Mouse (Mus musculus): ENCODE measurements around the gene Hoxd4. TPM values are rescaled to one million over a fixed set of nuclear protein-coding genes. Genes with fewer than 3 reads are reported as not detected.

Hoxd4 gene
- polyA plus RNA-seq, 1 experiment from 2014 or later: not detected

DNA sequence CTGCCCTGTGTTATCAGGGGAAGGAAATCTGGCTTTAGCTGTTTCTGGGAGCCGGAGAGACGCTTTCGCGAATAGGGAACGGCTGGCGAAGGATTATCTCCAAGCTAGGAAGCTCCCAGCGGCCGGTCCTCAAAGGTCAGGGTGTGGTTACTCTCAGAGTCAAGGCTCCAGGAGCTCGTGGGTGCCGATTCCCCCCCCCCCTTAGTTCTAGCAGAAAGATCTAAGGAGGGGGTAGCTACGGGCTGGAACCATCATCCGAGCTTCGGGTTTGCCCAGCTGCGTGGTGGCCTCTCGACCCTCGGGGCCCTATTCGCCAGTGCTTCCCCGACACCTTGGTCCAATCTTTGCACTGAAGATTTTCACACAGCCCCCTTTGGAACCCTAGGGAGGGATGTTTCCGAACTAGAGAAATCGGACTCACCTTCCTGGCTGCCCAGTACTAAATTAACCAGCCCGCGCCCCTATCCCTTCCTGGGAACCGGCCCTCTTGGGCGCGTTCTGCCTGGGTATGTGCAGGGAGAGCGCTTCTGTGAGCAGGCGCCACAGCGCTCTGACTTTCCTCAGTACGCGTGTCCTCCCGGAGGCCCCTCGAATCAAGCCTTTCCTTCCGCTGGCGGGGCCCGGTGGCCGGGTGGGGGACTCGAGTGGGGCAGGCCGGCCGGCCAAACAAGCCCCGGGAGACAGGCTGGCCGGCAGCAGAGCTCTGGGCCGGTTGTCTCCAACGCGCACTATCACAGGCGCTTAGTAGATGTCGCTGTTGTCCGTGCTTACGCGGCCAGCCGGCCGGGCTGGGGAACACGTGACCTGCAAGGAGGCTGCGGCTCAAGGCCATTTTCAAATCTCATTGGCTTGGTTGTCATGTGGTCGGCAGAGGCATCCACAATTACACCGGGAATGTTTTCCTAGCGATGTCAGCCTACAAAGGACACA, 20.4 kb upstream of the Hoxd4 start, which contains the start of gene Hoxd10:
TSS of gene Hoxd10 (plus strand) at position 903 of the 930 bp plus-strand sequence.
- no peak within 1 kb of the TSS for H3K4me3 ChIP-seq (replicated peaks; ENCODE audit: low read length)
- no peak within 1 kb of the TSS for H3K4me2 ChIP-seq (ENCODE audit: low read length)
- peaks cover 86% of the 10 kb centered on the region for H3K27me3 ChIP-seq (replicated peaks; ENCODE audit: control insufficient read depth, insufficient read depth, low read length)
- peak; percentile 31; the same call in 1 of the 2 replicates for ATAC-seq
- no peak within 1 kb of the TSS for H3K9ac ChIP-seq (replicated peaks; ENCODE audit: low read depth, low read length)
- under 1% methylated on average over 52 of the region's 56 CpGs for WGBS
- no peaks in the 10 kb centered on the region for H3K9me3 ChIP-seq (ENCODE audit: control insufficient read depth, low read length)
- no peaks in the 10 kb centered on the region for H3K36me3 ChIP-seq (ENCODE audit: control insufficient read depth, insufficient read depth)
- H3K4me1 ChIP-seq (replicated peaks; ENCODE audit: control insufficient read depth, insufficient read depth, low read length): 0 out of 2 replicates have a peak, but pooled peaks cover 2% of the 10 kb centered on the region
- no peak within 1 kb of the TSS for H3K27ac ChIP-seq (ENCODE audit: low read length)

DNA sequence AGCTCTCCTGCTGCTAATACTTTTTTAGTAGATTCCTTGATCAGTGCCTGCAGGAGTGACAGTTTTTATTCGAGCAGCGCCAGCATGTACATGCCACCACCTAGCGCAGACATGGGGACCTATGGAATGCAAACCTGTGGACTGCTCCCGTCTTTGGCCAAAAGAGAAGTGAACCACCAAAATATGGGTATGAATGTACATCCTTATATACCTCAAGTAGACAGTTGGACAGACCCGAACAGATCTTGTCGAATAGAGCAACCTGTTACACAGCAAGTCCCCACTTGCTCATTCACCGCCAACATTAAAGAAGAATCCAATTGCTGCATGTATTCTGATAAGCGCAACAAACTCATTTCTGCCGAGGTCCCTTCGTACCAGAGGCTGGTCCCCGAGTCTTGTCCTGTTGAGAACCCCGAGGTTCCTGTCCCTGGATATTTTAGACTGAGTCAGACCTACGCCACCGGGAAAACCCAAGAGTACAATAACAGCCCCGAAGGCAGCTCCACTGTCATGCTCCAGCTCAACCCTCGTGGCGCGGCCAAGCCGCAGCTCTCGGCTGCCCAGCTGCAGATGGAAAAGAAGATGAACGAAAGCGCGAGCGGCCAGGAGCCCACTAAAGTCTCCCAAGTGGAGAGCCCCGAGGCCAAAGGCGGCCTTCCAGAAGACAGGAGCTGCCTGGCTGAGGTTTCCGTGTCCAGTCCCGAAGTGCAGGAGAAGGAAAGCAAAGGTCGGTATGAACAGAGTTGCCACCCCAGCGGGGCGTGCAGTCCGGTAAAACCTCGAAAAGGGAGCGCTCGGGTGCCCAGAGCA, 19.5 kb upstream of the Hoxd4 start:
- Histone ChIP-seq H3K36me3 (ENCODE audit: control insufficient read depth, insufficient read depth) (no peaks in the 10 kb centered on the region), H3K4me1 (replicated peaks; ENCODE audit: control insufficient read depth, insufficient read depth, low read length) (0 out of 2 replicates have a peak, but pooled peaks cover 2% of the 10 kb centered on the region), H3K27me3 (replicated peaks; ENCODE audit: control insufficient read depth, insufficient read depth, low read length) (peaks cover 85% of the 10 kb centered on the region), H3K4me3 (replicated peaks; ENCODE audit: low read length) (no peak overlapping the region), H3K9me3 (ENCODE audit: control insufficient read depth, low read length) (no peaks in the 10 kb centered on the region), H3K27ac (ENCODE audit: low read length) (no peak overlapping the region), H3K9ac (replicated peaks; ENCODE audit: low read depth, low read length) (no peak overlapping the region), H3K4me2 (ENCODE audit: low read length) (no peak overlapping the region)
- WGBS: 4% methylated on average over 35 of the region's 35 CpGs
- ATAC-seq: no peak

DNA sequence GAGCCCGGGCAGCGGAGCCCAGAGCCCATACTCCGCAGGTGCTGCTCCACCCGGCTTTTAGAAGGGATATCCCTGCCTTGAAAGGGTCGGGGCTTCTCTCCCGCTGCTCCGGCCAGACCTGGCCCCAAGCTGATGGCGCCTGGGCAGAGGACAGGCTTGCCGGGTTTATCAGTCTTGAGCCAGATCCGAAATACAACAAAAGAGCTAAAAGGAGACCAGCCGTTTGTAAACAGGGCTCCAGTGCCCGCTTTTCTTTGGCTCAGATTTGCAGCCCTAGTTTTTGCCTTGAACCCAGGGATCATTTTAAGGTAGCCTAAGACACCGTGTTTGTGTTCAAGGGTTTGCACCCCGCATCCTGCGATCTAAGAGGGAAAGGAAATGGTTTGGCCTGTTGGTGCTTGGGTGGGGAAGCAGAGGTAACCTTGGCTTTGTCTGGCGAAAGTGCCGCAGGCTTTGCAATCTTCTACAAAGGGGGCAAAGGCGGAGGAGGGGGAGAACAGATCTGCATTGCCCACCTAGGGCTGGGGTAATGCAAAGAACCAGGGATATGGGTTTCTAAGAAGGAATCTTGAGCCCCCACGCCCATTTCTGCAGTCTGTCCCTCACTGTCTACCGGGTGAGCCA, 18.8 kb upstream of the Hoxd4 start:
- no peak overlapping the region for H3K4me3 ChIP-seq (replicated peaks; ENCODE audit: low read length)
- no peak overlapping the region for H3K9ac ChIP-seq (replicated peaks; ENCODE audit: low read depth, low read length)
- no peaks in the 10 kb centered on the region for H3K36me3 ChIP-seq (ENCODE audit: control insufficient read depth, insufficient read depth)
- ATAC-seq: no peak
- H3K4me1 ChIP-seq (replicated peaks; ENCODE audit: control insufficient read depth, insufficient read depth, low read length): peaks cover 7% of the 10 kb centered on the region
- H3K27ac ChIP-seq (ENCODE audit: low read length): no peak overlapping the region
- peaks cover 85% of the 10 kb centered on the region for H3K27me3 ChIP-seq (replicated peaks; ENCODE audit: control insufficient read depth, insufficient read depth, low read length)
- no peaks in the 10 kb centered on the region for H3K9me3 ChIP-seq (ENCODE audit: control insufficient read depth, low read length)
- H3K4me2 ChIP-seq (ENCODE audit: low read length): no peak overlapping the region
- WGBS: 1% methylated on average over 20 of the region's 20 CpGs

DNA sequence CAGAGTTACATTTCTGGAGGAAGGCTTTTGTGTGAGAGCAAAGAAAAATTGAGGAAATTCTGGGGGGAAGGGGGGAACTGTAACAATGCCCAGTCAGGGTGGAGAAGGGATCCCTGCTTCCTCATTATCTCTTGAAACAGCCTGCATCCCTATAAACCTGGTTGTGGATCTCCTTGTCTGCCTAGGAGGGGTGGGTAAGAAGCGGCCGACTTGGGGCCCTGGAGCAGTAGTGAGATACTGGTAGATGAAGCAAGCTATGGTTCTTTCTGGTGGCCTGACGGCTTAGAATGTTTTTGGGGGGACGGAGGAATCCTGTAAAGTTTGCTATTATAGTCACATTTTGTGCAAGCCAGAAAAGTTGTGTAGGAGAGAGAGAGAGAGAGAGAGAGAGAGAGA, 18.3 kb upstream of the Hoxd4 start:
- H3K4me1 ChIP-seq (replicated peaks; ENCODE audit: control insufficient read depth, insufficient read depth, low read length): peaks cover 12% of the 10 kb centered on the region
- peaks cover 83% of the 10 kb centered on the region for H3K27me3 ChIP-seq (replicated peaks; ENCODE audit: control insufficient read depth, insufficient read depth, low read length)
- no peak overlapping the region for H3K27ac ChIP-seq (ENCODE audit: low read length)
- no peak overlapping the region for H3K4me2 ChIP-seq (ENCODE audit: low read length)
- H3K9ac ChIP-seq (replicated peaks; ENCODE audit: low read depth, low read length): no peak overlapping the region
- no peak for ATAC-seq
- no peak overlapping the region for H3K4me3 ChIP-seq (replicated peaks; ENCODE audit: low read length)
- H3K36me3 ChIP-seq (ENCODE audit: control insufficient read depth, insufficient read depth): no peaks in the 10 kb centered on the region
- no peaks in the 10 kb centered on the region for H3K9me3 ChIP-seq (ENCODE audit: control insufficient read depth, low read length)
- WGBS: 3% methylated on average over 4 of the region's 4 CpGs

DNA sequence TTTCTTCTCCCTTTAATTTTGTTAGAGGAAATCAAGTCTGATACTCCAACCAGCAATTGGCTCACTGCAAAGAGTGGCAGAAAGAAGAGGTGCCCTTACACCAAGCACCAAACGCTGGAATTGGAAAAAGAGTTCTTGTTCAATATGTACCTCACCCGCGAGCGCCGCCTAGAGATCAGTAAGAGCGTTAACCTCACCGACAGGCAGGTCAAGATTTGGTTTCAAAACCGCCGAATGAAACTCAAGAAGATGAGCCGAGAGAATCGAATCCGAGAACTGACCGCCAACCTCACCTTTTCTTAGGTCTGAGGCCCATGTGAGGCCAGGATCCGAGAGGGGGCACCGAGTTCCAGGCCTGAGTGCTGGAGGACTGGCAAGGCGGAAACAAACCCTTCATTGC, 17.7 kb upstream of the Hoxd4 start:
- no peak overlapping the region for H3K4me3 ChIP-seq (replicated peaks; ENCODE audit: low read length)
- no peaks in the 10 kb centered on the region for H3K9me3 ChIP-seq (ENCODE audit: control insufficient read depth, low read length)
- no peaks in the 10 kb centered on the region for H3K36me3 ChIP-seq (ENCODE audit: control insufficient read depth, insufficient read depth)
- ATAC-seq: no peak
- WGBS: under 1% methylated on average over 16 of the region's 16 CpGs
- peaks cover 13% of the 10 kb centered on the region for H3K4me1 ChIP-seq (replicated peaks; ENCODE audit: control insufficient read depth, insufficient read depth, low read length)
- H3K4me2 ChIP-seq (ENCODE audit: low read length): no peak overlapping the region
- no peak overlapping the region for H3K9ac ChIP-seq (replicated peaks; ENCODE audit: low read depth, low read length)
- H3K27me3 ChIP-seq (replicated peaks; ENCODE audit: control insufficient read depth, insufficient read depth, low read length): peaks cover 86% of the 10 kb centered on the region
- H3K27ac ChIP-seq (ENCODE audit: low read length): no peak overlapping the region

DNA sequence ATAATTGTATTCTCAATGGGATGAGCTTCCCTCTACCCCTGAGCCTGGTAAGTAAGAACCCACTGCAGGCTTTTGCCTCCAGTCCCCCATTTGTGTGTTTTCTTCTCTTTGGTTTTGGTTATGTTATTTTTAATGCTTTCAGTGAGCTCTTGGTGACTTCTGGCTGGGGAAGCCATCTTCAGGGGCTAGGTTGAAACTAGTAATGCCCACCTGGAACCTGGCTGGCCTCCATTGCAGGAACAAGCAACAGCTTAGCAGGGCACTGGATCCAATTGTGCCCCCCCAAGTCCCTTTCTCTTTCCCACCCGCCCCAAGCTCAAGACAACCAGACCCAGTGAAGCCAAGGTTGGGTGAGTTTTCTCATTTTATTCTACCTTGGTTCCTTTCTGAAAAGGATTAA, 16.3 kb upstream of the Hoxd4 start:
- Histone ChIP-seq H3K36me3 (ENCODE audit: control insufficient read depth, insufficient read depth) (no peaks in the 10 kb centered on the region), H3K9ac (replicated peaks; ENCODE audit: low read depth, low read length) (no peak overlapping the region), H3K27me3 (replicated peaks; ENCODE audit: control insufficient read depth, insufficient read depth, low read length) (peaks cover 90% of the 10 kb centered on the region), H3K9me3 (ENCODE audit: control insufficient read depth, low read length) (no peaks in the 10 kb centered on the region), H3K4me3 (replicated peaks; ENCODE audit: low read length) (no peak overlapping the region), H3K4me1 (replicated peaks; ENCODE audit: control insufficient read depth, insufficient read depth, low read length) (peaks cover 13% of the 10 kb centered on the region), H3K4me2 (ENCODE audit: low read length) (no peak overlapping the region), H3K27ac (ENCODE audit: low read length) (no peak overlapping the region)
- WGBS: 6% methylated on average over 1 of the region's 1 CpGs
- no peak for ATAC-seq

DNA sequence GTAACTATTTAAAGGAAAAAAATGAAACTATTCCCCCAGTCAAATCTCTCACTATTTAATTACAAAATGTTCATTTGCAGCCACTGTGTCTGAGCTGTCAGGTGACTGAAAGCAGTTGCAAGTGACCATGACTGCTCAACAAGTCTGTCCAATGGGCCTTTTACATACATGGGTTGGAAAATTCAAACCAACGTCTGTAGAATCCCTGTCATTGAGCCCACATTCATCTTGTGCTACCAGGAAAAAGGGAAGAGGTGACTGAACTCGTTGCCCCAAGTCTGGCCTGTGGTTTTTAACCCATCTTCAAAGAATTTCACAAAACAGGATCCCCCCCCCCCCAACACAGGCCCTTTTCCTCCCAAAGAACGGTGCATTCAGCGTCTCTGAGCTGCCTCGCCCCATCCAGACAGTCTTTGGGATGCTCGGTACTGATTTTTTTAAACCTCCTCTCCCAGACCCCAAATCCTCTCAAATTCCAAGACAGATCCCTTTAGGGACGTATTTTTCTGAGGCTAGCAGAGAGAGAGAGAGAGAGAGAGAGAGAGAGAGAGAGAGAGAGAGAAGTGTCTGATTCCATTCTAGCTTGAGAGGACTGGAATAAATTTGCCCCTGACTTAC, 15.8 kb upstream of the Hoxd4 start:
- WGBS: 0% methylated on average over 7 of the region's 7 CpGs
- no peak overlapping the region for H3K9ac ChIP-seq (replicated peaks; ENCODE audit: low read depth, low read length)

DNA sequence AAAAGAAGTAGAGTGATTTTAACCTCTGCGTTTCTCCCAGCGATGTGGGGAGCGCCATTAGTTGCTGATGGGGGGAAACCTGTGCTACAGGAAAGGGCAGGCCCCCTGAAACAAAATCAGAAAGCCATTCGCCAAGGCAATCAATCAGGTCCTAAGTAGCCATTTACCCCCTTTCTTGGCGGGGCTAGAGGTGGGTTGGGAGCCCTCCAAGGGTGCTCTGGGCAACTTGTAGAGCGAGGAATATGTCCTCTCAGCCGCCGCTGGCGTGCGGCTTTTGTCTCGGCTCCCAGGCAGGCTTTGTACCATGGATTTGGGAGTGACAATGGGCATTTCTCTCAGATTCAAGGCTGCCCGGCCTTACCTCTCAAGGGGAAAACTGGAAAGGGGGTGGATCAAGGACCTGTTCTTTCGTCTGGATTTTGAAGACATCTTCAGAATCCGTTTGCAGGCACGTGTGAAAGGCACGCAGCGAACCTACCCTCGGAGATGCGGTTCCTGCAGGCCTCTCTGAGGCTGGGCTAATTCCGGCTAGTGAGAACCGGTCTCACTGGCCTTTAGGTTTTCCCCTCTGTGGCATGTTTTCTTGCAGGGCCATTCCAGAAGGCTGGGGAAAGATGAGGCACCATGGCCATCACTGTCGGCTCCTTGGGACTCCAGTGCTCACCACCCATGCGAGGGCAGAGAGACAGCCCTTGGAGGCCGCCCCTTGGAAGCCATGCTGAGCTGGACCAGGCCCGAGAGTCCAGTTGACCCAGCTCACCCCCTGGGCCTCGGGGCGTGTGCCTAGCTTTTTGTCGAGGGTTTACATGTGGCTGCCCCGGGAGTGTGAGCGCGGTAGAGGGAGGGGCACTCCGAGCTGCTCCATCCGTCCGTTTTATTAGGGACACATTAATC, 15.0 kb upstream of the Hoxd4 start:
- Histone ChIP-seq H3K27me3 (replicated peaks; ENCODE audit: control insufficient read depth, insufficient read depth, low read length) (peaks cover 95% of the 10 kb centered on the region), H3K9me3 (ENCODE audit: control insufficient read depth, low read length) (no peaks in the 10 kb centered on the region), H3K27ac (ENCODE audit: low read length) (no peak overlapping the region), H3K4me1 (replicated peaks; ENCODE audit: control insufficient read depth, insufficient read depth, low read length) (peaks cover 11% of the 10 kb centered on the region), H3K9ac (replicated peaks; ENCODE audit: low read depth, low read length) (no peak overlapping the region), H3K4me2 (ENCODE audit: low read length) (no peak overlapping the region), H3K36me3 (ENCODE audit: control insufficient read depth, insufficient read depth) (no peaks in the 10 kb centered on the region), H3K4me3 (replicated peaks; ENCODE audit: low read length) (no peak overlapping the region)
- WGBS: under 1% methylated on average over 34 of the region's 34 CpGs
- ATAC-seq: no peak

More for the DNA sequence above, 15.8 kb upstream of the Hoxd4 start:
- no peak overlapping the region for H3K4me3 ChIP-seq (replicated peaks; ENCODE audit: low read length)
- H3K9me3 ChIP-seq (ENCODE audit: control insufficient read depth, low read length): no peaks in the 10 kb centered on the region
- H3K27ac ChIP-seq (ENCODE audit: low read length): no peak overlapping the region
- no peak overlapping the region for H3K4me2 ChIP-seq (ENCODE audit: low read length)
- H3K27me3 ChIP-seq (replicated peaks; ENCODE audit: control insufficient read depth, insufficient read depth, low read length): peaks cover 94% of the 10 kb centered on the region
- ATAC-seq: no peak
- H3K36me3 ChIP-seq (ENCODE audit: control insufficient read depth, insufficient read depth): no peaks in the 10 kb centered on the region
- H3K4me1 ChIP-seq (replicated peaks; ENCODE audit: control insufficient read depth, insufficient read depth, low read length): peaks cover 13% of the 10 kb centered on the region

Data from forebrain, embryonic 16.5 days (tissue).